Mouse (Mus musculus) kidney, embryonic 14.5 days (tissue): ENCODE results near the gene Ncdn. TPM values are rescaled to one million over a fixed set of nuclear protein-coding genes. Genes with fewer than 3 reads are reported as not detected.

ENCODE experiments used
- ATAC-seq: fragments of 200-750 bp; cut with Nextera tagmentation; 2 replicates; pipeline ENCODE4 v1.8.0; 2017; ENCODE audit warnings: moderate number of reproducible peaks, mild to moderate bottlenecking, moderate TSS enrichment, moderate library complexity; ENCODE audit not compliant: low FRiP score, low TSS enrichment
- H3K27ac ChIP-seq: fragments of 300-500 bp; sonication (generic); 2 replicates; pipeline ENCODE4 v1.5.1; 2014; ENCODE audit warnings: low read depth, mild to moderate bottlenecking, low read length, moderate library complexity, mixed read lengths
- H3K27me3 ChIP-seq: fragments of 300-500 bp; sonication (generic); 2 replicates; pipeline ENCODE4 v1.6.1; 2014; ENCODE audit warnings: mild to moderate bottlenecking, low read length; ENCODE audit not compliant: control insufficient read depth, insufficient read depth
- H3K36me3 ChIP-seq: fragments of 300-500 bp; sonication (generic); 2 replicates; pipeline ENCODE4 v1.6.1; 2014; ENCODE audit warnings: low read length, mixed read lengths; ENCODE audit not compliant: control insufficient read depth, insufficient read depth
- H3K4me1 ChIP-seq: fragments of 300-500 bp; sonication (generic); 2 replicates; pipeline ENCODE4 v1.6.1; 2014; ENCODE audit warnings: low read length, mixed read lengths; ENCODE audit not compliant: control insufficient read depth, insufficient read depth
- H3K4me2 ChIP-seq: fragments of 300-500 bp; sonication (generic); replicated peaks from 2 replicates; pipeline ENCODE4 v1.6.1; 2014; ENCODE audit warnings: low read depth, mild to moderate bottlenecking, low read length
- H3K4me3 ChIP-seq: fragments of 300-500 bp; sonication (generic); 2 replicates; pipeline ENCODE4 v1.5.1; 2014; ENCODE audit warnings: mild to moderate bottlenecking, low read length
- H3K9ac ChIP-seq: fragments of 300-500 bp; sonication (generic); 2 replicates; pipeline ENCODE4 v1.6.1; 2014; ENCODE audit warnings: low read depth, mild to moderate bottlenecking, low read length, moderate library complexity
- H3K9me3 ChIP-seq: fragments of 300-500 bp; sonication (generic); 2 replicates; pipeline ENCODE4 v1.6.1; 2016; ENCODE audit warnings: low read length; ENCODE audit not compliant: control insufficient read depth
- WGBS: fragments of 180-500 bp; shearing (Covaris S2); extraction: QIAGEN DNeasy Blood & Tissue Kit; methylation state at CpG from one replicate; pipeline ENCODE4 v1.1.7; 2014; 5-methylcytosine and 5-hydroxymethylcytosine counted together
- polyA plus RNA-seq: library from polyadenylated mRNA; unstranded; fragments of >200 nt; fragmentation: Nextera tagmentation; extraction: Ambion mirVana; gene quantifications from 2 replicates; pipeline ENCODE4 v1.2.1, GENCODE M21; 2014

The Ncdn gene
- polyA plus RNA-seq, 1 experiment from 2014 or later: 24.7 TPM

DNA sequence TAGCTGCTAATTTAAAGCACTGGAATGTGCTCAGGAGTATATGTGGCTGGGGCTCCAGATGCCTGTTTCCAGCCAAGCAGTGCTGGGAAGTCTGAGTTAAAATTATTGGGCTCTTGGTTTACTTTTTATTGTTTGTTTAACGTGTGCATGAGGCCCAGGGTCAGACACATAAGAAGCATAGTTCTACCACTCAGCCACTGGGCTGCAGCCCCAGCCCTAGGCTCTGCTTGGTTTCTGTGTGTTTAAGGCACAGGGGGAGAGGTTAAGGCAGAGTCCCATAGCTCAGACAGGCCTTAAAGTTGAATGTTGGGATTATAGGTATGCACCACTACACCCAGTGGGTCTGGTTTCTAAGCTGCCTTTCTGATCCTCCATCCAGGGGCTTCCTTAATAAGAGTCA is 21.9 kb upstream of the Ncdn start:
- H3K4me2 ChIP-seq: no peak overlapping the region
- H3K27me3 ChIP-seq: no peaks in the 10 kb centered on the region
- 52% methylated on average over 1 of the region's 1 CpGs for WGBS
- H3K27ac ChIP-seq: no peak overlapping the region
- H3K9ac ChIP-seq: no peak overlapping the region
- ATAC-seq: no peak
- 0 out of 2 replicates have a peak, but pooled peaks cover 3% of the 10 kb centered on the region for H3K36me3 ChIP-seq
- H3K4me1 ChIP-seq: peaks cover 6% of the 10 kb centered on the region; the same call in 1 of the 2 replicates
- no peak overlapping the region for H3K4me3 ChIP-seq
- no peaks in the 10 kb centered on the region for H3K9me3 ChIP-seq

DNA sequence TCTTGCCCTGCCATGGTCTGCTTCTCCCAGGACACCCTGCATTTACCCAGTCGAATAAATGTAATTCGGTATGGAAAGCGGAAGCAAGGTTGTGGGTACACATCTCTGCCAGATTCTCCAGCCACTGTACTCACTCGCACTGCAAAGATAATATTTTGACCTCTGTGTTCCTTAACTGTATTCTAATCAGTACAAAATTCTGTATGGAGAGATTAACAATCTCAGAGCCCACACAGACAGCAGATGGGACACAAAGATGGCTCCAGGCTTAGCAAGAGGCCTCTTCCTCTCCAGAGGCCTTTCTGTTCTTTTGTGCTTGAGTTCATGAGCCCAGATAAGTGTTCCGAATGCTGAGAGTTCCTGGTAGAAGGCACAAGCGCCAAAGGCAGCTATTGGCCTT is 20.6 kb upstream of the Ncdn start:
- H3K27ac ChIP-seq: no peak overlapping the region
- H3K4me2 ChIP-seq: no peak overlapping the region
- no peak for ATAC-seq
- no peaks in the 10 kb centered on the region for H3K9me3 ChIP-seq
- no peak overlapping the region for H3K9ac ChIP-seq
- 0 out of 2 replicates have a peak, but pooled peaks cover 3% of the 10 kb centered on the region for H3K36me3 ChIP-seq
- H3K4me3 ChIP-seq: no peak overlapping the region
- WGBS: 94% methylated on average over 6 of the region's 6 CpGs
- H3K27me3 ChIP-seq: no peaks in the 10 kb centered on the region
- H3K4me1 ChIP-seq: 0 out of 2 replicates have a peak, but pooled peaks cover 3% of the 10 kb centered on the region

DNA sequence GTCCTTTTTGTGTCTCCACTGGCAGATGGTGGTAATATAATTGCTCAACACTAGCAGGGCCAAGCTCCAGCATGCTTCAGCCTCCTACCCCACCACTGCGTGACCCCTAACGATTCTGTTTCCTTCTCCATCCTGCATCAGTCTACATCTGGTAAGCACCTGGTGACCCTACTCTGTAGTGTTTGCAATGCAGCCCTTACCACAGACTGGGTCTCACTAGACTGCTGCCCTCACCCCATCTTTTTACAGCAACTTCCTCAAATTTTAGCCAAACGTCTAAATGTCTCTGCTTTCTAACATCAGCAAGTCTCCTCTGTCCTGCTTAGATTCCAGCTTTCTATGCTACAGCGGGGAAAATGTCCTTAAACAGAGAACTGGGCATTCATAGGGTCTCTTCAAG is 17.6 kb upstream of the Ncdn start:
- no peaks in the 10 kb centered on the region for H3K4me1 ChIP-seq
- no peak overlapping the region for H3K4me3 ChIP-seq
- 0 out of 2 replicates have a peak, but pooled peaks cover 3% of the 10 kb centered on the region for H3K36me3 ChIP-seq
- H3K27ac ChIP-seq: no peak overlapping the region
- H3K9ac ChIP-seq: no peak overlapping the region
- WGBS: 90% methylated on average over 4 of the region's 4 CpGs
- no peaks in the 10 kb centered on the region for H3K27me3 ChIP-seq
- ATAC-seq: no peak
- H3K9me3 ChIP-seq: no peaks in the 10 kb centered on the region
- no peak overlapping the region for H3K4me2 ChIP-seq

DNA sequence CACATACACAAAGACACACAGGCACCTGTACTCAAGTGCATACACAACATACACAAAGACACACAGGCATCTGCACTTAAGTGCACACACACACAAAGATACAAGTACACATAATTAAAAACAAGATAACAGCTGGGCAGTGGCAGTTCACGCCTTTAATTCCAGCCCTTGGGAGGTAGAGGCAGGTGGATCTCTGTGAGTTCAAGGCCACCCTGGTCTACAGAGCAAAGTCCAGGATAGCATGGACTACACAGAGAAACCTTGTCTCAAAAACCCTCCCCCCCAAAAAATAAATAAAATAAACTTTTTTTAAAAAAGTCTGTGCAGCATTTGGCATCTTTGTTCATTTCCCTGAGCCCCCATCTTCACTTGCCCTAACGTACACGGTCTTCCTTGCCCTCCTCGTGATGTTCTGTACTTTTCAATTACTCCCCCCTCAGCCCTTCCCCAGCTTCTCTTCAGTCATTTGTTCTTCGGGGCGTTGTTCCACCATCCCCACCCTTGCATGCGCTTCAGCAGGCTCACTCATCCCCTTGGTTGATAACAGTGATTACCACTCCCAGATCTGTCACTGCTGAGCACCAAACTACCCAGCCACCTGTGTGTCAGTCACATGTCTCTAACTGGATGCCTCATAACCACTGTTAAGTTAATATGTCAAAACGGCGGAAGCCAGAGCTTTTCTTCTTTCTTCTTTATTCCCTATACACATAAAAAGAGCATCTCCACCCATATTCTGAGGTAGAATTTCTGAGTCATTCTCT is 16.7 kb upstream of the Ncdn start:
- H3K27ac ChIP-seq: no peak overlapping the region
- WGBS: 87% methylated on average over 9 of the region's 9 CpGs
- no peaks in the 10 kb centered on the region for H3K27me3 ChIP-seq
- H3K9me3 ChIP-seq: no peaks in the 10 kb centered on the region
- no peak for ATAC-seq
- H3K9ac ChIP-seq: no peak overlapping the region
- 0 out of 2 replicates have a peak, but pooled peaks cover 3% of the 10 kb centered on the region for H3K36me3 ChIP-seq
- no peak overlapping the region for H3K4me3 ChIP-seq
- H3K4me2 ChIP-seq: no peak overlapping the region
- H3K4me1 ChIP-seq: no peaks in the 10 kb centered on the region

DNA sequence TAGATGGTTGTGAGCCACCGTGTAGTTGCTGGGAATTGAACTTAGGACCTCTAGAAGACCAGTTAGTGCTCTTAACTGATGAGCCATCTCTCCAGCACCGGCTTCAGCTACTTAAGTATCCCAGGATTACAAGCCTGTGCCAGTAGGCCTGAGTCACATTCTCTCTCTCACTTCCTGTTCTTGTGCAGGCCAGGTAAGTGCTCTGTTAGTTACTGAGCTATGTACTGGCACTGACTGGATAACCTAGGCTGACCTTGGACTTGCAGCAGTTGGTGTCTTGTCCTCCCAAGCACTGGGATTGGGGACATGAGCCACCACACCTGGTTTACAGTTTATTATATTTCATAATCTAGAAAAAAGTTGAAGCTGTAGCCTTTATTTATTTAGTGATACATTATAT is 10.2 kb upstream of the Ncdn start:
- H3K9ac ChIP-seq: no peak overlapping the region
- no peak overlapping the region for H3K4me3 ChIP-seq
- H3K27ac ChIP-seq: no peak overlapping the region
- H3K27me3 ChIP-seq: no peaks in the 10 kb centered on the region
- no peak for ATAC-seq
- H3K4me1 ChIP-seq: no peaks in the 10 kb centered on the region
- no peak overlapping the region for H3K4me2 ChIP-seq
- 80% methylated on average over 2 of the region's 2 CpGs for WGBS
- H3K36me3 ChIP-seq: peaks cover 15% of the 10 kb centered on the region; the same call in 1 of the 2 replicates
- no peaks in the 10 kb centered on the region for H3K9me3 ChIP-seq

DNA sequence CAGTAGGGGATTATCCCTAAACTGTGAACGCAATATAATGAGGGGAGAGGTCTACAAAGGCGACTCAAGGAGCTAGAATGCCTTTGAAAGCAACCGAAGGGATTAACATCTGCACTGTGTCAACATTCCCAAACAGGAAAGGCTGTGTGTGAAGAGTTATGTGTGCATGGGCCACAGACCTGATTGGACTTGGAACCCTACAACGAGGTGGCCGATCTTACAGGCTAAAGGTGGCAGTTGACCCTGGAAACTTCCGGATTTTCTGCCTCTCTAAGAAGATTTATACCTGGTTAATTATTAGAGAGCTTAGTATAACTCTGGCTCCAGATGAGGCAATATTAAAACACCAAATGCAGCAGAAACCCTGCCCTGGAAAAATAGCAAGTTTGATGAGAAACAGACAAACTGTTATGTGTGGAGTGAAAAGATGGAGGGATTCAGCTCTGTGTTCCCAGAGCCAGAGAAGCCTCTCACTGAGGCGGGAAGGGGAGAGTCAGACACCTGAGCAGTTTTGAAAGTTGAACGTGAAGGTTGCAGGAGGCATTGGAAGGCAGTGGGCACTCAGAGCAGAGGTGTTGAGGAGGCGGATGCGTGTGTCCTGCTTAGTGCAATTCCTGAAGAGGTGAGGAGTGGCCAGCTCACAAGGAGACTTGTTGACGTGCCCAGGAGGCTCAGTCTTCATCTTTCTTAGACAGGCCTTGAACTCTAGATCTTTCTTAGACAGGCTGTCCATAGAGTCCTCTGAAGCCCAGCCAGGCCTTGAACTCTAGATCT is 9.5 kb upstream of the Ncdn start:
- Histone ChIP-seq H3K4me1 (no peaks in the 10 kb centered on the region), H3K36me3 (peaks cover 15% of the 10 kb centered on the region; the same call in 1 of the 2 replicates), H3K9me3 (no peaks in the 10 kb centered on the region), H3K4me3 (no peak overlapping the region), H3K27me3 (no peaks in the 10 kb centered on the region), H3K9ac (no peak overlapping the region), H3K27ac (no peak overlapping the region), H3K4me2 (no peak overlapping the region)
- ATAC-seq: no peak
- WGBS: 74% methylated on average over 11 of the region's 11 CpGs

DNA sequence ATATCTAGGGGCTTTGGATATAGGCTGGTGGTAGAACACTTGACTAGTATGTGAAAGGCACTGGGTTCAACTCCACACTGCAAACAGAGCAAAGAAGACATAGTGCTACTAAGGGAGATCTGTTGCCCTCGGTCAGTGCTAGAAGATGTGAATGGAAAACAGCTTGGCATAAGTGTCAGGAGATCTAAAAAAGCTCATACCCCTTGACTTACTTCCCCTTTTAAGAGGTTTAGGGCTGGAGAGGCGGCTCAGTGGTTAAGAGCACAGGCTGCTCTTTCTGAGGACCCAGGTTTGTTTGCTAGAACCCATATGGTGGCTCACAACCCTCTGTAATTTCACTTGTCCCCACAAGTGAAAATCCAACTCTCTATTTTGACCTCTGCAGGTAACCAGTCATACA is 6.2 kb upstream of the Ncdn start:
- H3K4me2 ChIP-seq: no peak overlapping the region
- no peaks in the 10 kb centered on the region for H3K27me3 ChIP-seq
- no peak overlapping the region for H3K4me3 ChIP-seq
- H3K36me3 ChIP-seq: peaks cover 15% of the 10 kb centered on the region; the same call in 1 of the 2 replicates
- ATAC-seq: no peak
- H3K27ac ChIP-seq: no peak overlapping the region
- 91% methylated on average over 2 of the region's 2 CpGs for WGBS
- no peaks in the 10 kb centered on the region for H3K9me3 ChIP-seq
- no peaks in the 10 kb centered on the region for H3K4me1 ChIP-seq
- H3K9ac ChIP-seq: no peak overlapping the region

DNA sequence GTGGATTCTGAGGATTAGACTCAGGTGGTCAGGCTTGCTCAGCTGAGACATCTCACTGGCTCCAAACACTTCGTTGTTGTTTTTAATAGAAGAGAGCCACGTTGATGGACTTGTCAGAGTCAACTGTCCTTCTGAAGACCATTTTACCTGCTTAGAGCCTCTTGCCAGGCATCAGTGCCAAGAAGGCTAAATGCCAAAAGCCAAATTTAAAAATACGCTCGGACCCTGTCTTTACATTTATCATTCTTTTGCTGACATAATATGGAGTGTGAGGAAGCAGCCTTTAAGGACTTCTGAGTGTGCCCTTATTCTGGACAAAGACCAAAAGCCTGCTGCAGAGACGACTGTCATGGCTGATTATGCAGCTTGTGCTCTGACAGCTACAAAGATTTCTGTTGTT is 5.1 kb upstream of the Ncdn start:
- 83% methylated on average over 5 of the region's 5 CpGs for WGBS
- no peak for ATAC-seq
- no peaks in the 10 kb centered on the region for H3K4me1 ChIP-seq
- H3K27me3 ChIP-seq: no peaks in the 10 kb centered on the region
- no peak overlapping the region for H3K4me2 ChIP-seq
- H3K9me3 ChIP-seq: no peaks in the 10 kb centered on the region
- H3K36me3 ChIP-seq: peaks cover 12% of the 10 kb centered on the region; the same call in 1 of the 2 replicates
- H3K27ac ChIP-seq: no peak overlapping the region
- no peak overlapping the region for H3K4me3 ChIP-seq
- H3K9ac ChIP-seq: no peak overlapping the region

DNA sequence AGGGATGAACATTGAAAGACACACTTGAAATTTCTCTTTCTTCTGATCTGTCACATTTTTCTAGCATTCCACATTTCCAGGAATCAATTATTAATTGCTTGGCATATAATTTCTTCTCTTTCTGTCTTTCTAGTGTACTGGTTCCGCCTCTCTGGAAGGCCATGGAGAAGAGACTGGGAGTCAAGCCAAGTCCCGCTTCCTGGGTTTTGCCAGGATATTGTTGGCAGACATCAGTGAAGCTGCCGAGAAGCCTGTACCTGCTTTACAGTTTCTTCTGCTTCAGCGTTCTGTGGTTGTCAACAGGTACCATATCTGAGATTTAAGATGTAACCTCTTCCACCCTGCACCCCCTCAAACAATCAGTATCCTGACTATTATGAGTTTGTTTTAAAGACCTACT is 3.5 kb upstream of the Ncdn start:
- 84% methylated on average over 4 of the region's 4 CpGs for WGBS
- H3K9ac ChIP-seq: no peak overlapping the region

More for the DNA sequence above, 3.5 kb upstream of the Ncdn start:
- Histone ChIP-seq H3K27me3 (no peaks in the 10 kb centered on the region), H3K4me3 (no peak overlapping the region), H3K27ac (no peak overlapping the region), H3K4me2 (no peak overlapping the region), H3K36me3 (peaks cover 12% of the 10 kb centered on the region; the same call in 1 of the 2 replicates), H3K4me1 (peaks cover 4% of the 10 kb centered on the region), H3K9me3 (no peaks in the 10 kb centered on the region)
- no peak for ATAC-seq
